Mouse (Mus musculus): ENCODE measurements around the gene Fgfr4. TPM values are rescaled to one million over a fixed set of nuclear protein-coding genes. Genes with fewer than 3 reads are reported as not detected.
A peak's percentile ranks its signal among the peaks of the same experiment; 100 is the strongest.

Gene Fgfr4
- total RNA-seq (2021) = 10 to 100 TPM; 28.4 to 38.7 TPM
- long read RNA-seq, experiment 1, transcript Fgfr4-201 (18 exons, 3,324 nt) = major isoform, 17 of 33 reads
- long read RNA-seq, experiment 1, partial matches to known transcripts = 5 of 33 reads
- long read RNA-seq, experiment 1, other reads (novel, unspliced or antisense) = 11 of 33 reads
- long read RNA-seq, experiment 2, transcript Fgfr4-201 (18 exons, 3,324 nt) = major isoform, 40 of 64 reads
- long read RNA-seq, experiment 2, partial matches to known transcripts = 17 of 64 reads
- long read RNA-seq, experiment 2, other reads (novel, unspliced or antisense) = 7 of 64 reads

DNA sequence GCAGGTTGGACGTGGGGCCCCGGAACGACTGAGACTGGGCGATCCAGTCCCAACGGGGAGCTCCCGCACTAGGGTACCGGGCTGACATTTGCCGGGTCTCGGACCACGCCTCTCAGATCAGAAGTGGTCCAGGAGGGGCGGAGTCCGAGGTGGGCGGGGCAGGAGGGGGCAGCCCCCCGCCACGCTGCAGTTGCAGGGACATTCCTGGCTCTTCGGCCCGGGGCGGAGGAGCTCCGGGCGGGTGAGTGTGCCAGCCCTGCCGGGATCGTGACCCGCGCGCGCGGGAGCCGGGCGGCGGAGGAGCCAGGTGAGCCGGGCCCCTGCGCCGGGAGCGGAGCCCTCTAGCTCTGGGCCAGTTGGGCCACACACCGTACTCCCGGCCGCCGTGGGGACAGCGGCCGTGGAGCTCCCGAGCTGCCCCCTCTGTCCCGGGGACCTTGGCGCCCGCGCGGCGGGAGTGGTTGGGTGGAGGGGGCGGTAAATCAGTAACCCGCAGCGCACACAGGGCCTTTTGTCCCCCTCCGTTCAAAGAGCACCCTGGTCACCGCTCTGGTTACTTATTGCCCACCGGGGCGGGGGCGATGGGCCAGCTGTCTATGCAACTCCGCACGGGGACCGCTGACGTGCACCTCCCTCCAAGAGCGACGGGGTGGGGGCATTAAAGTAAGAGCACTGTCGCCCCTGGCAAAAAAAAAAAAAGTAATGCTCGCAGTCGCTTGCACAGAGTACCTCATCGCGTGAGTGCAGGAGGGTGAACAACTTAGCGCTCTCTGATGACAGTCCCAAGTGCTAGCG lies at the start of gene Fgfr4:
TSS of gene Fgfr4 (plus strand) at position 20 of the 795 bp plus-strand sequence.
- DNase-seq (ENCODE audit: low spot score in 2 of 2) = peak; percentile 66 to 80

DNA sequence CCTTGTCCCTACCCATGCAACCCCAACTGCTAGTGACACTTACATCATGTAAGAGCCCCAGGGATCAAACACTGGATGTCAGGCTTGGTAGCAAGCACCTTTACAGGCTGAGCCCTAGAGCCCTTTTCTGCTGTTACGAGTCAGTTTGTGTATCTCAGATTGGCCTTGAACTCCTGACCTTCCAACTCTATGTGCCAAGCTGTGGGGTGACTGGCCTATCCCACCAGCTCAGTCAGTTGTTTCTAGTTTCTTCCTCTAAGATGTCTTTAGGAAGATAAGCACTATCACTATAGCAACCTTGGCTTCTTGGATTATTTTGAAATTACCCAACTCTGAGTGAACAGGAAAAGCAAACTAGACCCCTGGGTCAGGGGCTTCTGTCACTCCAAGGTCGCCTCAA lies 49.1 kb upstream of the Fgfr4 start:
- DNase-seq (ENCODE audit: low spot score in 2 of 2) = no peak

DNA sequence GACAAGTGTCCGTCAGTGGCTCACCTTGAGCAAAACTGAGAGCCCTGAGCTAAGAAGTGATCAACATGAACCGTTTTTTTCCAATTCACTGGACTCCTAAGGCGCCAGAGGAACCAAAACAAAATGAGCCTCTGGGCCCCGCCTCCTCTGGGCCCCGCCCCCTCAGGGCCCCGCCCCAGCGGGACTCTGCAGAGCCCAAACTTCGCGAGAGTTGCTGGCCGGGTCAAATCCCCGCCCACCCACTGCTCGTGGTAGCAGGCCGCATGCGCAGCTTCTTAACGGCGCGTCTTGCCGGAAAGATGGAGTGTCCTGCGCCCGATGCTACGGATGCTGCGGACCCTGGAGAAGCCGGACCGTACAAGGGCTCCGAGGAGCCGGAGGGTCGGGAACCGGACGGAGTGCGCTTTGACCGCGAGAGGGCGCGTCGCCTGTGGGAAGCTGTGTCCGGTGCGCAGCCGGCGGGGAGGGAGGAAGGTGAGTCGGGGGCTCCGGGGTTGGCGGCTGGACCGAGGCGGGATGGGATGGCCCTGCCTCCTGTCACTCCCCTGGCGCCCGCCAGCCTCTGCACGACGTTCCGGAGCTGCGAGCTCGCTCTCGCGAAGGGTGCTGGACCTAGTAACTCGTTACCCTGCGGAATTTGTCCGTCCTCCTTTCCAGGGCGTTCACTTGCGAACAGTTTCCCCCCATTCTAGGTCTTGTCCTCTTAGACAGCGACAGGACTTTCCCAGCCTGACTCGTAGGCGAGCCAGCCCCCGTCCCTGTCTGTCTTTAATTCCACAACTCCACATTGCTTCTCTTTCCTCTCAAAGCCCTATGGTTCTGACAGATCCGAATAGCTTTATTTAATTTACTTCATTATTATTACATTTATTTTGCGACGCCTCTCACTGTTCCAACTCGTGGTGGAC lies 47.1 kb upstream of the Fgfr4 start, which contains the start of gene Zfp346:
TSS of gene Zfp346 (plus strand) at position 267 of the 908 bp plus-strand sequence.
- DNase-seq (ENCODE audit: low spot score in 2 of 2) = peak; percentile 96 to 97

DNA sequence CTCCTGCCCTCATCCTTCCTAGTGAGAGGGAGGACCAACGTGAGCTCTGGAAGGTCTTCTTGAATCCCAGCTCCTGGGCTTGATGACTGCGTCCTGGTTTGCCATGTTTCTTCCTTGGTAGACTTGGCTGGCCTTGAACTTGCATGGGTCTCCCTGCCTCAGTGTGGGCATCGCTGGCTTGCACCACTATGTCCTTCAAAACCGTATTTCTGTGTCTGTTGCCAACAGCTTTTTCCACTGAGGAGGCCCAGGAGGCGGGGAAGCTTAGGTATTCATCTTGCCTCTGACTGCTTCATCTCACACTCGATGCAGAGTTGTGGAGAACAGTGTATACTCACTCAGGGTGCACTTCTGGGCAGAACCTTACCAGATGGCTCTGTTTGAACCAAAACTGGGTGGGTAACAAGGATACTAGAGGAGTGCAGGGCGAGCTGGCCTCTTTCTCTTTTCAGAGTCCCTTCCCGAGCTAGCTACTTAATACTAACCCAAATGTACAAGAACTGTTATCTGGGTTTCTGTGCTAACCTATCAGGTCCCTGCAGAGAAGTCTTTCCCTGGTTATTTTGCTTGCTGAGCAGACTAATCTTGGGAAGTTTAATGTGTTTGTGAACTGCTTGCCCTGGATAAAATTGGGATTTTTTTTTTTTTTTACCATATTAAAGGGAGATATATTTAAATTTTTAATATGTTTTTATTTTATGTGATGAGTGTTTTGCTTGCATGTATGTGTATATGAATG lies 46.3 kb upstream of the Fgfr4 start:
- peak in 1 of 2 experiments; percentile 49 for DNase-seq (ENCODE audit: low spot score in 2 of 2)

DNA sequence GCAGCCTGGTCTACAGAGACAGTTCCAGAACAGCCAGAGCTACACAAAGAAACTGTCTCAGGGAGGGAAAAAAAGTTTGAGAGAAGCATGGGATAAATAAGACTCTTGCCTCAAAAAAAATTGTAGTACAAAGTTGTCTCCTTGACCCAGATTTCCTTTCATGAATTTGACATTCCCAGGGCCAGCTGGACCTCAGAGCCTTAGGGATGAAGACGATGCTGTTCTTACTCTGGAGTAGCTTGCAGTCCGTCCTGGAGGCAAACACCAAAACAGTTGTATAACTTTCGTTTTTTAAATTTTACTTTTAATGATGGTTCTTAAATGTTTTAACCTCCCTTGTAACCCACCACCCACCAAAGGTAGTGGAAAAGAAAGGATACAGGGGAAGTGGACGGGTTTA lies 45.3 kb upstream of the Fgfr4 start:
- no peak for DNase-seq (ENCODE audit: low spot score in 2 of 2)

GRCm38 (mm10) chr13:55107694-55108093 lies 44.7 kb upstream of the Fgfr4 start:
- DNase-seq (ENCODE audit: low spot score in 2 of 2) = peak; percentile 44 to 66

DNA sequence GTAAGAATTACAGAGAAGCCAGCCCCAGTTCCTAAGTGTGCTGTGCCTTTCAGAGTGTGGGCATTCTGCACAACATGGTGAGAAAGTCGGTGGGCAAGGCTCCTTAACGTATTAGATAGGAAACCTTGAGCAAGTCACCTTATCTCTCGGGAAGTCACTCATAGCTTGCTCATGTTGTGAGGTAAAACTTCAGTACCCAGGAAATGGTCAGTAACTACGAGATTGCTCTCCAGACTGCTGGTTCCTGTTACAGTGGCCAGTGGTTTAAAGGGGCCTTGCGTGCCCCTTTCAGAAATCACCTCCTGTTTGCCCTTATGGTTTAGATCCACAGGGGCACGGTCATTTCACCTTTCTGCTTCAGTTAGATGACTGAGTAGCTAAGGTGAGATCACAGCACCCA lies 38.1 kb upstream of the Fgfr4 start:
- no peak for DNase-seq (ENCODE audit: low spot score in 2 of 2)

DNA sequence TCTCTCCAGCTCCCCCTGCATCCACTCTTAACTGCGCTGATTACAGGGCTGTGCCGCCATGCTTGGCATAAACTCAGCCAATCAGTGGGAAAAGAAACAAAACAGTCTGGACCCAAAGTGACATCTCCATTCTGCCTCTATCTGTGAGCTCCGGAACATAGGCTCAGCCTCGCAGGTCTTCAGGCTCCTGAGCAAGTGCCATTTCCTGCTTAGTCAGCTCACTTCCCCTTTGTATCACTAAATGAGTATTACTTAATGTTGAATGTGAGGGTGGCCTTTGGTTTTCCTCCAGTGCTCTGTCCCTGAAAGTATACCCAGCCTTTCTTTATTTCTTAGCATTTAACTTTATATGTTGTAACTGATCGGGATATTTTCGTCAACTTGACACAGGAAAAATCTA lies 27.5 kb upstream of the Fgfr4 start:
- no peak for DNase-seq (ENCODE audit: low spot score in 2 of 2)

DNA sequence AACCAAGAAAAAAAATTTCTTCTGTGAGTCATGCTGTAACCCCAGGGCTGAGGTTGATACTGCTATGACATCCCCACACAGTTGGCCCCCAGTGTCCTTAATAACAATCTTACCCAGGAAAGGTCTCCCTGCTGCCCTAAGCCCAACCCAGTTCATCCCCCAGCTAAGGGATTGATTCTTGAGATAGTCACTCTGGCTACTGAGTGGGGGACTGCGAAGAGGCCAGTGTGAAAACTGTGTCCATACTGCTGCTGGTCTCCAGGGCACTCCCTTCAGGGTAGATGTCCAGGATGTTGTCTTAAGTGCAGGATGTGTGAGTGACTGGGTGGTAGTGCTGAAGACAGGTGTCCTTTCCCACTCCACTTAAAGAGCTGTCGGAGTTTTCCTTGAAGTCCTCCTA lies 19.0 kb upstream of the Fgfr4 start, which contains the start of gene Gm17617:
TSS of gene Gm17617 (minus strand) at position 101 of the 400 bp plus-strand sequence.
- DNase-seq (ENCODE audit: low spot score in 2 of 2) = no peak

DNA sequence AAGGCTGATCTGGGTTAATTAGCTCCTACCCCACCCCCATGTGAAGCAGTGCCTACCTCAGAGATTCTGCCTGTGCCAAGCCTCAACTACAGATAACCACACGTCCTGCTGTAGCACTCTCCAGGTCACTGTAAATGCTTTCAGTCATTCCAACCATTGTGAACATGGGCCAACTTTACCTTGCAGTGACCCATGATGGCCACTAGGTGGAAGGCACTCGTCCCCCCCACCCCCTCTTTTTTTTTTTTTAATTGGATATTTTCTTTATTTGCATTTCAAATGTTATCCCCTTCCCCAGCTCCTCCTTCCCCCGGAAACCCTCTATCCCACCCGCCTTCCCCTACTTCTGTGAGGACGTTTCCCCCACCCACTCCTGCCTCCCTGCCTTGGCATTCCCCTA lies 17.1 kb upstream of the Fgfr4 start:
- no peak for DNase-seq (ENCODE audit: low spot score in 2 of 2)

DNA sequence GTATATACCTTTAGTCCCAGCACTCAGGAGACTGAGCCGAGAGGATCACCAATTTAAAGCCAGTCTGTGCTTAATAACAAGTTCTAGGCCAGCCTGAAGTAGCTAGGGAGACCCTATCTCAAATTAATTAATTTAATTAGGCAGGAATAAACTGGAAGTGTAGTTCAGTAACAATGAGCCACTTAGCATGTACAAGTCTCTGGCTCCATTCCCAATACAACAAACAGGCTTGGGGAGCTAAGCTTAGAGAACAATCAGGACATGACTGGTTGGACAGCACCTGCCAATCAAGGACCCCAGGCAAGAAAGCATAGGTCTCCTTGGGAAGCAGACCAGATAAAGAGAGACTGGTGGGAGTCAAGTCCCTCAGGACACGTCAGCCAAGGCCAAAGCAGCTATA lies 12.2 kb upstream of the Fgfr4 start:
- DNase-seq (ENCODE audit: low spot score in 2 of 2) = no peak

GRCm38 (mm10) chr13:55153951-55154350 lies 1.5 kb downstream of the Fgfr4 start:
- DNase-seq (ENCODE audit: low spot score in 2 of 2) = no peak

GRCm38 (mm10) chr13:55162365-55162764 lies 9.9 kb downstream of the Fgfr4 start:
- no peak for DNase-seq (ENCODE audit: low spot score in 2 of 2)

- DNase-seq (ENCODE audit: low spot score in 2 of 2) = no peak
These were observed 11.1 kb downstream of the Fgfr4 start for GRCm38 (mm10) chr13:55163553-55163952.

DNA sequence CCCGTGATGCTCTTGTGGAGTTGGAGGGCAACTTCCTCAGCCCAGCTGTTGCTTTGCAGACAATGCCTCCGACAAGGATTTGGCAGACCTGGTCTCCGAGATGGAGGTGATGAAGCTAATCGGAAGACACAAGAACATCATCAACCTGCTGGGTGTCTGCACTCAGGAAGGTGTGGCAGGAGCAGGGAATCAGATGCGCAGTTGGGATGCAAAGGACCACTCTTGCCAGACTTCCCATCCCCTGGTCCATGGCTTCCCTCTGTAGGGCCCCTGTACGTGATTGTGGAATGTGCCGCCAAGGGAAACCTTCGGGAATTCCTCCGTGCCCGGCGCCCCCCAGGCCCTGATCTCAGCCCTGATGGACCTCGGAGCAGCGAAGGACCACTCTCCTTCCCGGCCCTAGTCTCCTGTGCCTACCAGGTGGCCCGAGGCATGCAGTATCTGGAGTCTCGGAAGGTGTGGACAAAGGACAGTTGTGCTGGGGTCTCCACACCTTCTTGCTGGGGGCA lies 13.4 kb downstream of the Fgfr4 start:
- no peak for DNase-seq (ENCODE audit: low spot score in 2 of 2)

GRCm38 (mm10) chr13:55166806-55167725 lies 14.6 kb downstream of the Fgfr4 start:
- DNase-seq (ENCODE audit: low spot score in 2 of 2) = no peak

- DNase-seq (ENCODE audit: low spot score in 2 of 2) = peak in 1 of 2 experiments; percentile 16
These were observed 15.4 kb downstream of the Fgfr4 start for GRCm38 (mm10) chr13:55167798-55168197.

DNA sequence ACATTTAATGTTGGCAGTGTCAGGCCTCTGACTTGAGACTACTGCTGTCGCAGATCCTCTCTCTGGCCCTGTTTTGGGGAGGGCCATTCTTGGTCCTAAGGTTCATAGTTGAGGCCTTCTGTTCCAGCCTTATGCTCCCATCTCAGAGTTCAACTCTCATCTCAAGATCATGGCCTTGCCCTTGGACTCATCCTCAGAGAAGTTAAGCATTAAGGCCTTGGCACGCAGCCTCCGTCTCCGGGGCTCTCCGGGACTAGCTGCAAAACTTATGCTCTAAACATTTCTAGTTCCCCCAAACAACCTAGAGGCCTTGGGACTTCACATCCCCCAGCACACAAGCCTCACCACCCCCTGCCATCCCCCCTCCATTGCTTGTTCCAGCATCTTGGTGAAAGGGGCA lies 15.8 kb downstream of the Fgfr4 start:
- peak in 1 of 2 experiments; percentile 10 for DNase-seq (ENCODE audit: low spot score in 2 of 2)

DNA sequence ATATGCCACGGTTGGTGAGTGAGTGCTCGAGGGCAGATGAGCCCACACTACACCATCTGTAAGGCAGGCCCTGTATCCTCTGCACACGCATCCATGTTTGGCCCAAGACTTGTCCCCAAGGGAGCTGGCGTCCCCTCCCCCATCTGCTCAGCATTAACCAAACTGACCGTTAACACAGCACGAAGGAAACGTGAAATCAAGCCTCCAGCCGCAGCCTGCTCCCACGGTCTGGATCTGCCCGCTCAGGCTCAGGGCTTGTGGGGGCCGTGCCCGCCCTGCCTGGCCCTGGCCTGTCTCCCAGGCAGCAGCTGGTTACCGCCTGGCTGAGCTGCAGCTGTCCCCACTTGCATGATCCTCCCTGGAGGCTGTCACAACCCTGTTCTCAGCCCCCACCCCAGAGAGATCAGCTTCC lies 16.5 kb downstream of the Fgfr4 start:
- peak in 1 of 2 experiments; percentile 24 for DNase-seq (ENCODE audit: low spot score in 2 of 2)
